Mouse (Mus musculus) T-helper 1 cell (primary cell): ENCODE measurements around the gene Chd6.

Experiments
- in situ Hi-C: fragments of 300-600 bp; cut with MboI, MseI; formaldehyde crosslinking; loops from one replicate; pipeline ENCODE4 v1.15.1; 2025; ENCODE audit warnings: high pct_unique_total_duplicates

The Chd6 gene

DNA sequence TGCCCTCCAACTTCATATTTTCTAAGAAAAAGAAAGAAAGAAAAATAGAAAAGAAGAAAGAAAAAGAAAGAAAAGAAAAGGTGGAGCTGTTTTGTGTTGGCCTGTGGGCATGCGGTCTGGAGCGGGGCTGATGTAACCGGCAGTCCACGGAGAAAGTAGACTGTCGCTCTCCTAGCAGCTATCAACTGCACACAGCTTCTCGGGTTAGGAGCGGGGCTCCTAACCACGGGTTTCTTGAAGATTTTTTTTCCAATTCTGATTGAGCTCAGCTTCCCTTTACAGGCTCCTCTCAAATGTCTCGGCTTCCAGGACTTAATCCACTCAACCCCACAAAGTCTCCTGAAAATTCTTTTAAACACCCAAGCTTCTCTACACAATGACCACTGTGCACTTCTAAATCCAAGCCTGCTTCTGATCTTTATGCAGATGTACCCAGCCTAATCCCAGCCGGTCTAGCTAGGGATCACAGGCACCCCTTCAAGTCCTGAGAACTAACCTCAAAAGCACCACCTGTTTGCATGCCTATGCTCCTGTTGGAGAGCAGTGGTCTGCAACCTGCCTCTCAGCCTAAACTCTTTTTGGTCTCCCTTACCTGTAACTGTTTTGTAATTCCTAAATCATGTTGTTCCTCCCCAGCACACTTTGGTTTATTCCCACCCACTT lies 42.6 kb downstream of the Chd6 start:
- in situ Hi-C loops, result loop anchor here (10.0 kb wide), 1 partner anchor 1589 kb away; no protein-coding TSS in a partner anchor

DNA sequence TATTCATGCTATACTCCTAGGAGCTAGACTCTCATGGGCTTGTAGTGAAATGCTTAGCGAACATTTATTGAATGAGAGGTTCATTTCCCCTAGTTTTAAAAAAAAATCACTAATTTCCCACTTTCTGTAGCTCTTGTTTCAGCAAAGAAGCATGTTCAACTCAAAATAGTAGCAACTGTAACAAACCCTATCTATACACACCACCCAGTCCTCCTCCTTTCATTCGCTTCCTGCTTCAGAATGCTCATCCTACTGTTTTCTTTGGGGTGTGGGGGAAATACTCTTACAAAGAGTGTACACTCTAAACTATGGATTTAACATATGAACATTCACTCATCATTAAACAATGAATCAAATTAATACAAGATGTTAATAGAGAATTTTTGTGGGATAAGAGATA lies 43.3 kb downstream of the Chd6 start:
- in situ Hi-C loops, result loop anchor here (10.0 kb wide), 1 partner anchor 1589 kb away; no protein-coding TSS in a partner anchor

DNA sequence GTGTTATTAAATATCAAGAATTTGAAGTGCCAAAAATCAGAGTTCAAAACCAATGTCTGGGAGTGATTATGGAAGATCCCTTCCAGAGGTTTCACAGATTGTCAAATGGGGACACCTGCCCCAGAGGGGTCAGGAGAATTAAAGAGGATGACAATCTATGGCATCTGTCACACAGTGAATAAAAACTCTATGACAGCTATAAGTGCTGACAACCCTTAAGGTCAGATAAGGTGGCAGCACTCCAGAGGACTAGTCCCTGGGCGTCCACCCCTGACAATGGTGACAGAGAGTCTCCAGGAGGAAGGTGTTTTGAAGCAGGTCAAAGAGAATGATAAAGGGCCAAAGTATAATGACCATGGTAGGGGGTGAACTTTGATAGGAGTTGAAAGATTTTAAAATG lies 44.0 kb downstream of the Chd6 start:
- in situ Hi-C loops, result loop anchor here (10.0 kb wide), 1 partner anchor 1590 kb away; no protein-coding TSS in a partner anchor

DNA sequence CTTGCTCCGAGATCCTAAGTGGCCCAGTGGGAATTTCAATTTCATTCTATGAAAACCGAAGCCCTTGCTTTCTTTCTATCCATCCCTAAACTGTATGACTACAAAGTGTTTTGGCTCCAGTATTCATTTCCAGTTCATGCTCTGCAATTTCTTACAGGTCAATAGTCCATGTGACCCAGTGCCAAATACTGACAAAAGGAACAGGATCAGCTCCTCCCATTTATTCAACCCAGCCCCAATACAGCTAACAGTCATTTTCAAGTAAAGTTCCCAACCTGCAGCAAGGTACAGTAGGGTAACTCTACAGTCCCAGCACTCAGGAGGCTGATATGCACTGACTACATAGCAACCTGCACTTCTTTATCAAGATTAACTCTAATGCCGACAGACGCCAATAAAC lies 50.0 kb downstream of the Chd6 start:
- in situ Hi-C loops, result no loop called here

DNA sequence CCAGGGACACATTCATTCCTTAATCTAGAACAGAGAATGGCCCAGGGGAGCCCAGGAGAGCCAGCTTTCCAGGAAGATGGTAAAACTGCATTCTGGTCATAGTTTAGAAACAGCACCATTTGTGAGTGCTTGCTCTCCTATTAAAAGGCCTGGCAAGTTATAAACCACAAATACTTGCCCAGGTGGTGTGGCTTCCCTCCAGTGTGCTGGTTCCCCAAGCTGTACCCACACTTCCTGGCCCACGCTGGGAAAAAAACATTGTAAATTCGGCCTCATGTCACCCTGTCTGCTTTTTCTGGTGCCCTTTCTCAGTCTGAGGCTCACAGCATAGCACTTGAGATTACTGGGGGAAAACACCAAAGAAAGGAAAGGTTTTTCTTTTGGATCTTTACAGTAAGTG lies 55.1 kb downstream of the Chd6 start:
- in situ Hi-C loops, result no loop called here

DNA sequence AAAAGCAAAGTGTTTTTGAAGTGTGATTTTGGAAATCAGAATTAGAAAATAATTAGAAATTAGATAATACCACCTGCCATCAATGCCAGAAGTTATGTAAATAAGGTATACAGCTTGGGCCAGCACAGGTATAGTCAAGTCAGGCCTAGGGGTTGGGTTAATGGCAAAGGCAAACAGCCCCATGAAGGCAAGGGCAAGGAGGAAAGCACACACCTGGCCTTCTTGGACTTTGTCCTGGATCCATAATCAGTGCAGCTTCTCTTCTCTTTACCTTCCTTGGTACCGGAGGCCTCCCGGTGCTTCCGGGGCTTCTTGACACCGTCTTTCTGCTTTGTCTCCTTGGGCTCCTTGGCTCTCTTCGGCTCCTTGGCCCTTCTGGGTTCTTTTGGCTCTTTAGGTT lies 56.7 kb downstream of the Chd6 start:
- in situ Hi-C loops, result no loop called here

GRCm38 (mm10) chr2:161049426-161049825 lies 59.4 kb downstream of the Chd6 start:
- in situ Hi-C loops, result no loop called here

DNA sequence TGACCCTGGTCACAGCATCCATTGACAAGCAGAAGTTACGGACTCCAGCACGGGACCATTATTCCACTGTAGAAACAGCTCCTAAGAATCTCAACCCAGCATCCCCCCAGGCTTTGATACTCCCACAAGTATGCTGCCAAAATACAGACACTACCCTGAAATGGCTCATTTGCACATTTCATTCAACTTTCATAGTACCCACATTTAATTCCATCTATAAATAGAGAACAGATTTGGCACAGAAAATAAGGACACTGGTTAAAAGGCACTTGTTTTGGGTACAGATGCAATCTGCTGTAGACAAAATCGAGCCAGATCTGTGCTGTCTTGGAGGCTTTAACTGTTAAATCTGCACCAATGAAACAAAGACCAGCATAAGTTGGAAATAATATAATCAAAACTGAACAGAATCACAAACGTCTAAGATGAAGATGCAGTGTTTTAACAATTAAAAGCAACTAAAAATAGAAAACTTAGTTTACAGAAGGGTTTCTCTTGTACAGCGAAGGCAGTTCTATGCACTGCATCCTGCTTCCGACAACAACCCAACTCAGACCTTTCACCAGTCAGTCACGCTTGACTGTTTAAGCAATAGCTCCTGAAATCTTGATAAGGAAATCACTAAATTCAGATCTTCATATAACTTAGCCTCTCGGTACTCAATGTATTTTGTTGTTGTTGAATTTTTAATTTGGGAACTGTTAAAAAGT lies 64.2 kb downstream of the Chd6 start:
- in situ Hi-C loops, result no loop called here

DNA sequence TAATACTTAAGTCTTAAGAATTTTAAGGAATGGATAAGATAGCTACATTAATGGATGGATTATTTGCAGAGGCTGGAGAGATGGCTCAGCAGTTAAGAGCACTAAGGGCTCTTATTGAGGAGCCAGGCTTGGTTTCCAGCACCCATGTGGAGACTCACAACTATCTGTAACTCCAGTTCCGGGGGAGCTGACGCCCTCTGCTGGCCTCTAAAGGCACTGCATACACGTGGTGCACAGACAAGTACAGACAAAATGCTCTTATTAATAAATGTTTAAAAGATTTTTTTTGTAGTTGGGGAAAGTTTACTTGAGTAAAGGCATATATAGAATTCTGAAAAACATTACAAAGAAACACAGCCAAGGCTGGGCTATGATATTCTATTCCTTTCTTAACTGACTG lies 66.0 kb downstream of the Chd6 start:
- in situ Hi-C loops, result no loop called here

GRCm38 (mm10) chr2:161040743-161041142 lies 68.1 kb downstream of the Chd6 start:
- in situ Hi-C loops, result no loop called here

DNA sequence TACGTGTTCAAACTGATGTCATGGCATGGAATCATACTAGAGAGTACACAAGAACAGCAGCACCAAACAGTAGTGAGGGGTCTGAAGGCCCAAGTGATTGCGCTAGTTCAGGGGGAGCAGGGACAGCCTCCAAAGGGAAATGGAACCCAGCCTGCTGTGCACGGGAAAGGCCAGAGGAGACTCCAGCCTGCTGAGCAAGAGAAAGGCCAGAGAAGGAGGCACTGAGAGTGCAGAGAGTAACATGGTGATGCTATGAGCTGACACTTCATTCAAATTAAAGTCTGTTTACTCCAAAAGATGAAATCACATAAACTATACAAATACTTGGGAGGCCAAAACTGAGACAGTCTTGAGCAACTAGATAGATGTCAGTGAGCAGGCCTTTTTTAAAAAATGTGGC lies 71.1 kb downstream of the Chd6 start:
- in situ Hi-C loops, result no loop called here

DNA sequence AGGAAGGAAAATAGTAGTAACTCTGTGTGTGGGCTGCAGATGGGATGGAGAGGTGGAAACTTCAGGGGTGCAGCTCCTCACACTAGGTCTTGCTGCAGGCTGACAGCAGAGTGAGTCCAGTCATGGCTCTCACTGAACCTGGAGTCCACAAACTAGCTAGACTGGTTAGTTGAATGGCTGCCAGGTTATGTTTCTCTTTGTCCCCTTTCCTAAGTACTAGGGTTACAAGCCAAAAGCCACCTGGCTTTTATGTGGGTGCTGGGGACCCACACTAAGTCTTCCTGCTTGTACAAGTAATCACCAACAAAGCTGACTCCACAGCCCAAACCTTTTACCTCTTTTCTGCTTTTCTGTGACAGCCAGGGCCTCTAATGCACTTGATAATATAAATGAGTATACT lies 75.7 kb downstream of the Chd6 start:
- in situ Hi-C loops, result no loop called here

GRCm38 (mm10) chr2:161032394-161032793 lies 76.5 kb downstream of the Chd6 start:
- in situ Hi-C loops, result no loop called here

DNA sequence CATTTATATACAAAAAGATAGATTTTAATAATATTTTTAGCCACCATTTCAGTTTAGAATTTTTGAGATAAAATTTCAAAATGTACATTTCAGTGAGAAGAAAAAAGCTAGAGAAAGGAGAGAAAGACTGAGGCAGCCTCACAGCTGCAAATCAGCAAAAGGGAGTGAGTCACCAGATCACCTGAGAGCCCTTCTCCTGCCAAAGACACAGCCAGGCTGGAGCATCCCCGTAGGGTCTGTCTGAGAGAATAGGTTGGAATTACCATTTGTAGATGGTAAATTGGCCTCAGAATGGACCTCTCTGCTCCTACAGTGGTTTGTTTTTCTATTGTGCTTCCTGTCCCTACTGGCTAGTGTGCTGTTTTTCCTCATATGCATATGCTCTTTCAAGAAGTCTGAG lies 84.3 kb downstream of the Chd6 start:
- in situ Hi-C loops, result no loop called here

DNA sequence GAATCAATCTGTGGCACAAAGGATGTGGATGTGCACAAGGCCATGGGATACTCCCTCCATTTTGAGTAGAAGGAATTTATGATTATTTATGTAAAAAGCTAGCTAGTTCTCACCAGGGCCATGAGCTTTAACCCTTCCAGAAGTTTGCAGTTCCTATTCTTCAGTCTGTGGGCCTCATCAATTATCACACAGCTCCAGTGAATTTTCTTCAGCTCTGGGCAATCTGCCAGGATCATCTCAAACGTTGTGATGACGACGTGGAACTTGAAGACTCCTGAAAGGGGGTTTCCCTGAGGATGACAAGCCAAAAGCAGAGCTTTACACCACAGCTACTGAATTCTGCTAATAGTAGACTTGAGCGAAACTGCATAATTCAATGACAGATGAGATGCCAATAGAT lies 91.0 kb downstream of the Chd6 start:
- in situ Hi-C loops, result no loop called here

DNA sequence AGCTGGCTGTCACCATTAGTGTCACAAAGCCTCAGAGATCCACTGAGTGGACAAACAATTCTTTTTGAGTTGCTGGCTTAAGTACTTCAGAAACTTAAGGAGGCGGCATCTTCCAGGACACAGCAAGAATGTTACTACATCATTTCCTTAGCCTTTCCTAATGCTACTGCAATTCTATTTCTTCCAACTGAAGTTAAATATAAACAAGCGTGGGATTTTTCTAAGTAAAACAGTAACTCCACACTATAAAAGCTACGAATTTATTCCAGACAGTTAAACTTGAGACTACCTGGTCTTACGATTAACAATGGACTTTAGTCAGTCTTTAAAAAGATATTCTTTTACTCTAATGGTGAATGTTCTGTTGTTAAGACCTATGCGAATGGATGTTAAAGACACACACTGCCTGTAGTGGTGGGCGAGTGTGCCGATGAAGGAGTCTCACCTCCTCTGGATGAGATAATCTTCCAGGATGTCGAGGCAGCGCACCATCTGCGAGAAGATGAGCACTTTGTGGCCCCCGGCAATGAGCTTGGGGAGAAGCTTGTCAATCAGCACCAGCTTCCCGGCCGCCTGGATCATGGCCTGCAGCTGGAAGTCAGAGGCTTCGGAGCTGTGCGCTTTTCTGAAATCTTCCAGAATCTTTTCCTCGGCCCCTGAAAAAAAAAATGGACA lies 96.2 kb downstream of the Chd6 start:
- in situ Hi-C loops, result no loop called here

GRCm38 (mm10) chr2:161004338-161004737 lies 104.5 kb downstream of the Chd6 start:
- in situ Hi-C loops, result no loop called here

GRCm38 (mm10) chr2:160996987-160997763 lies 111.7 kb downstream of the Chd6 start:
- in situ Hi-C loops, result no loop called here

DNA sequence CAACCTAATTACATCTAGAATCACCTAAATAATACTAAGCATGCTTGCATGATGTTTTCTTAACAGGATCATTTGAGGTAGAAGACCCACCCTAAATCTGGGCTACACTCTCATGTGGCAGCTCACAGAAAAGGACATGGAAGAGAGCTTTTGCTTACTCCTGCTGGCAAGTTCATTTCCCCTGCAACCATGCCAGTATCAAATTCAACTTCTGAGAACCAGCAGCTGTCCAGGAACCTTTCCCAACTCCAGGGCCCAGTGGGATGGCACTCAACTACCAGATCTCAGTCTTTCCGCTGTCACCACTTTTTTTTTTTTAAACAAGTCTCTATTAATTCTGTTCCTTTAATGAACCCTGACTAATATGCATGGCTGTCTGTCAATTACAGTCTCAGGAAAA lies 114.7 kb downstream of the Chd6 start:
- in situ Hi-C loops, result no loop called here

DNA sequence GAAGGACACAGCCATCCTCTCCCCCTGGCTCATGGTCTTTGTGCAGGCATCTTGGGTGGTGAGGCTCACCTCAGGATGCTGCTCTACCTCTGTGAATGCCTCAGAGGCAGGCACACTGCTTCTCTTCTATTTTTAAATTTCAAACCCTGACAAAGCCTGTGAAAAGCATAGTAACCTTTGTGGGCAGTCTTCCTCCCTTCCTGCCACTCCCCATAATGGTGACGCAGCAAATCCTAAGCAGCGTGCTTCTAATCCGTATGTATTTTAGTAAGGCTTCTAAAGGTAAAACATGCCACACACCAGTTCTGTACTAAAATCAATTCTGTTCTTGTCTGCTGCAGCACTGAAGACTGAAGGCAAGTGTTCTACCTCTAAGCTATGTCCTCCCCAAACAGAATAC lies 116.4 kb downstream of the Chd6 start:
- in situ Hi-C loops, result no loop called here

DNA sequence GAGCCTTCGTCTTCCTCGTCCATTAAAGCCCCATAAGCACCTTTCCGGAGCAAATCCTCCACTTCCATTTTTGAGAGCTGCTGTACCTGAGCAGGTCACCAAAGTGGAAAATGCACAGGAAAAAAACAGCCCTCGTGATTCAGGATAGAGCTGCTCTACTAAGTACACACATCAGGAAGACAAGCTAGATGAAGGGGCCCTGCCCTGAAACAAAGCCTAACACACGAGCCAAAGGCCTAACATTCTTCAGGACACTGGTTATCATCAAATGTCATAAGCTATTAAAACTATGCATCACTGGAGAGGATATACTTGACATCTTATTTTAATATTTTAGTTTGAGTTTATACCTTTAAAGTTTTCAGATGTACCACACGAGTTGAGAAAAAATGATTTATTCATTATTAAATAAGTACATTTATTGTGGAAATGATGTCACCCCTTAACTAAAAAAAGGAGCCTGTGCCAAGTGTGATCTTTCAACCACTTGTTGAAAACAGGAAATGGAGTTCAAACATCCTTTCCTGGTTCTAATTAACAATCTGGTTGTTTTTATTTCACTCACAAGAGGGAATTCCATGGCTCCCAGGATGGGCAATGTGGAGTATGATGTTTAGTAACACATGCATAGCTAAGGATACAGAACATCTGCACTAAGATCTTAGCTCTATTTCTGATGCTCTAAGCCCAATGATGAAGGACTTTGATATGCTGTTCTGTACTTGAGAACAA lies 118.4 kb downstream of the Chd6 start:
- in situ Hi-C loops, result no loop called here
